Mouse (Mus musculus): ENCODE measurements around the gene Mmp27. TPM values are rescaled to one million over a fixed set of nuclear protein-coding genes. Genes with fewer than 3 reads are reported as not detected.

The Mmp27 gene
- polyA plus RNA-seq, 1 experiment from 2014 or later = not detected

Other genes with a start within 250 kb of the Mmp27 start
- not detected in 2 replicates for gene Mmp12, start 227.0 kb upstream of the Mmp27 start, polyA plus RNA-seq (2014; fragmentation: Nextera tagmentation; extraction: Ambion mirVana)
- not detected in 2 replicates for gene Mmp1b, start 183.3 kb upstream of the Mmp27 start, polyA plus RNA-seq (2014; fragmentation: Nextera tagmentation; extraction: Ambion mirVana)
- not detected in 2 replicates for gene Mmp3, start 125.6 kb upstream of the Mmp27 start, polyA plus RNA-seq (2014; fragmentation: Nextera tagmentation; extraction: Ambion mirVana)
- not detected in 2 replicates for gene Mmp10, start 69.0 kb upstream of the Mmp27 start, polyA plus RNA-seq (2014; fragmentation: Nextera tagmentation; extraction: Ambion mirVana)
- not detected in 2 replicates for gene Mmp8, start 12.9 kb upstream of the Mmp27 start, polyA plus RNA-seq (2014; fragmentation: Nextera tagmentation; extraction: Ambion mirVana)
- not detected in 2 replicates for gene Mmp20, start 56.8 kb downstream of the Mmp27 start, polyA plus RNA-seq (2014; fragmentation: Nextera tagmentation; extraction: Ambion mirVana)
- not detected in 2 replicates for gene Mmp7, start 120.7 kb downstream of the Mmp27 start, polyA plus RNA-seq (2014; fragmentation: Nextera tagmentation; extraction: Ambion mirVana)
- gene Tmem123, start 192.6 kb downstream of the Mmp27 start, polyA plus RNA-seq (2014; fragmentation: Nextera tagmentation; extraction: Ambion mirVana) = 120 and 122 TPM in 2 replicates